ENCODE assay signal across 14 mouse cellular contexts in genomic region chr2:22857501-22857900, GRCm38 (mm10). TPM values are rescaled to one million over a fixed set of nuclear protein-coding genes. Genes with fewer than 3 reads are reported as not detected.
DNase-seq lines count a peak whose midpoint lies in the region; ATAC-seq lines count a peak whose summit lies in the region.
"Had no signal": no experiment of that assay in that cellular context is flagged by ENCODE, and none has a peak within 500 bp of the region (broad histone marks: within the 10 kb centered on the region; RNA-seq: fewer than 3 reads in every experiment).

No protein-coding gene starts in this region.

- no peaks in the 10 kb centered on the region for H3K9me3 ChIP-seq in hindbrain, embryonic 14.5 days (ENCODE audit: control insufficient read depth, low read length)
- H3K9me3 ChIP-seq in hindbrain, embryonic 10.5 days = no peaks in the 10 kb centered on the region
- H3K9me3 ChIP-seq: heart, embryonic 15.5 days; intestine, embryonic 15.5 days had no signal

- 33% methylated on average over 3 of the region's 3 CpGs for WGBS in hindbrain, embryonic 14.5 days
- WGBS in hindbrain, embryonic 10.5 days = 64% methylated on average over 3 of the region's 3 CpGs

- H3K27me3 ChIP-seq in hindbrain, embryonic 14.5 days (ENCODE audit: control insufficient read depth, insufficient read depth, low read length) = no peaks in the 10 kb centered on the region
- no peaks in the 10 kb centered on the region for H3K27me3 ChIP-seq in hindbrain, embryonic 10.5 days (ENCODE audit: insufficient read depth, poor library complexity, severe bottlenecking)
- H3K27me3 ChIP-seq: heart, embryonic 15.5 days; intestine, embryonic 15.5 days had no signal

- H3K4me3 ChIP-seq in hindbrain, embryonic 14.5 days (replicated peaks; ENCODE audit: low read length) = no peak overlapping the region
- no peak overlapping the region for H3K4me3 ChIP-seq in hindbrain, embryonic 10.5 days
- H3K4me3 ChIP-seq: heart, embryonic 15.5 days; intestine, embryonic 15.5 days had no signal

- DNase-seq in hindbrain, embryonic 14.5 days (ENCODE audit: low spot score) = peak; percentile 49
- DNase-seq in hindbrain, embryonic 10.5 days (ENCODE audit: low spot score) = no peak
- DNase-seq in right cerebral cortex, adult 2 months (ENCODE audit: low spot score in 2 of 2) = peak; percentile 4 to 5
- DNase-seq in right cerebral cortex, postnatal 4 days = no peak
- peak; percentile 54 for DNase-seq in brain, embryonic 18.5 days (ENCODE audit: low read depth, low spot score)
- DNase-seq in adrenal gland, adult 2 months = no peak
- DNase-seq: cerebellum, adult 18-20 months; kidney, postnatal 25 days; lung, postnatal 14 days; thymus, postnatal 4 days had no signal

- no peak overlapping the region for H3K27ac ChIP-seq in hindbrain, embryonic 14.5 days
- no peak overlapping the region for H3K27ac ChIP-seq in hindbrain, embryonic 10.5 days
- H3K27ac ChIP-seq: heart, embryonic 15.5 days; intestine, embryonic 15.5 days had no signal

- H3K4me2 ChIP-seq in hindbrain, embryonic 14.5 days (replicated peaks) = no peak overlapping the region
- H3K4me2 ChIP-seq: heart, embryonic 15.5 days; intestine, embryonic 15.5 days; liver, embryonic 11.5 days had no signal

- no peaks in the 10 kb centered on the region for H3K36me3 ChIP-seq in hindbrain, embryonic 14.5 days (replicated peaks; ENCODE audit: control insufficient read depth, insufficient read depth)
- H3K36me3 ChIP-seq in hindbrain, embryonic 10.5 days = no peaks in the 10 kb centered on the region
- H3K36me3 ChIP-seq: heart, embryonic 15.5 days; intestine, embryonic 15.5 days had no signal

- ATAC-seq in hindbrain, embryonic 14.5 days (ENCODE audit: low FRiP score) = no peak
- ATAC-seq in megakaryocyte progenitor cell, adult 5-6 weeks (replicated peaks; ENCODE audit: poor library complexity) = no peak
- ATAC-seq: intestine, embryonic 15.5 days had no signal

- H3K4me1 ChIP-seq in hindbrain, embryonic 14.5 days (replicated peaks; ENCODE audit: control insufficient read depth, insufficient read depth, low read length) = no peaks in the 10 kb centered on the region
- H3K4me1 ChIP-seq in hindbrain, embryonic 10.5 days (replicated peaks) = no peaks in the 10 kb centered on the region
- H3K4me1 ChIP-seq: heart, embryonic 15.5 days; intestine, embryonic 15.5 days had no signal

- H3K9ac ChIP-seq in hindbrain, embryonic 14.5 days = no peak overlapping the region
- H3K9ac ChIP-seq: heart, embryonic 15.5 days; intestine, embryonic 15.5 days had no signal

RNA-seq across cellular contexts. Expression of gene Pdss1, which starts 37.8 kb away (rescaled TPM):
- polyA plus RNA-seq in hindbrain, embryonic 14.5 days (2014; fragmentation: Nextera tagmentation; extraction: Ambion mirVana) = 22.4 and 24.1 TPM in 2 replicates
- polyA plus RNA-seq in hindbrain, embryonic 10.5 days (2016; fragmentation: Nextera tagmentation; extraction: Ambion mirVana) = 20.7 and 26.3 TPM in 2 replicates
- total RNA-seq in megakaryocyte progenitor cell, adult 5-6 weeks (2015) = 54.4 and 56.2 TPM in 2 replicates
- 29.1 and 34.8 TPM in 2 replicates for total RNA-seq in megakaryocyte progenitor cell, adult 5-6 weeks (2017)
- 10 to 100 TPM in 1 of 2 experiments, 1 to 10 TPM in 1; 8.6 to 10.6 TPM for total RNA-seq in adrenal gland, adult 2 months (2021)
- polyA plus RNA-seq in adrenal gland, adult 2 months (2012; rRNA removed) = 3.3 and 5.0 TPM in 2 replicates

Comparison
In these comparisons a context has a peak if more than half of its experiments do, and no peak if none do; other contexts are left out.
1. DNase-seq: peak in hindbrain, embryonic 14.5 days (single experiment), right cerebral cortex, adult 2 months (2 of 2) and brain, embryonic 18.5 days (single experiment); none in hindbrain, embryonic 10.5 days (single experiment), right cerebral cortex, postnatal 4 days (single experiment) and adrenal gland, adult 2 months (single experiment).